Comparison of ENCODE assay signal across 8 mouse cellular contexts in genomic region chr15:77920511-77921462, GRCm38 (mm10). TPM values are rescaled to one million over a fixed set of nuclear protein-coding genes. Genes with fewer than 3 reads are reported as not detected.
A peak's percentile ranks its signal among the peaks of the same experiment; 100 is the strongest.
DNase-seq lines count a peak whose midpoint lies in the region; ATAC-seq and TF ChIP-seq lines count a peak whose summit lies in the region.

No protein-coding gene starts in this region.

- TF ChIP-seq EP300 in ES-Bruce4 (IDR thresholded peaks at IDR 0.05; ENCODE audit: insufficient read depth, low read depth, low read length), result no peak

- TF ChIP-seq POLR2A in ES-Bruce4 (IDR thresholded peaks at IDR 0.05; ENCODE audit: insufficient read depth, low read length), result no peak

- no peak overlapping the region for H3K9ac ChIP-seq in hindbrain, embryonic 11.5 days (ENCODE audit: low read depth, low read length)
- no peak overlapping the region for H3K9ac ChIP-seq in hindbrain, embryonic 12.5 days
- H3K9ac ChIP-seq in ES-Bruce4 (ENCODE audit: low read depth, poor library complexity, severe bottlenecking), result no peak overlapping the region

- DNase-seq in hindbrain, embryonic 11.5 days (ENCODE audit: low spot score), result peak; percentile 40
- peak; percentile 47 for DNase-seq in 3134 (ENCODE audit: extremely low read depth, insufficient read length, low spot score)
- DNase-seq in kidney, adult 9 months, result peak; percentile 55
- DNase-seq in cerebellum, adult 11 months, result no peak
- no peak for DNase-seq in yolk sac, embryonic 10.5 days (ENCODE audit: low spot score)

- no peaks in the 10 kb centered on the region for H3K4me1 ChIP-seq in hindbrain, embryonic 11.5 days (replicated peaks; ENCODE audit: control insufficient read depth, insufficient read depth, low read length)
- H3K4me1 ChIP-seq in hindbrain, embryonic 12.5 days, result no peaks in the 10 kb centered on the region
- no peaks in the 10 kb centered on the region for H3K4me1 ChIP-seq in ES-Bruce4 (ENCODE audit: control insufficient read depth, insufficient read depth, low read length)

- no peaks in the 10 kb centered on the region for H3K9me3 ChIP-seq in hindbrain, embryonic 11.5 days (ENCODE audit: control insufficient read depth, low read length)
- no peaks in the 10 kb centered on the region for H3K9me3 ChIP-seq in hindbrain, embryonic 12.5 days (replicated peaks)
- no peaks in the 10 kb centered on the region for H3K9me3 ChIP-seq in ES-Bruce4 (replicated peaks; ENCODE audit: control insufficient read depth, insufficient read depth, low read length, poor library complexity, severe bottlenecking)

- TF ChIP-seq CTCF in ES-Bruce4 (IDR thresholded peaks at IDR 0.05; ENCODE audit: low read depth, low read length), result peak; percentile 19

- H3K4me2 ChIP-seq in hindbrain, embryonic 11.5 days (replicated peaks; ENCODE audit: low read depth, low read length), result no peak overlapping the region
- H3K4me2 ChIP-seq in hindbrain, embryonic 12.5 days (replicated peaks), result no peak overlapping the region

- no peak overlapping the region for H3K4me3 ChIP-seq in hindbrain, embryonic 11.5 days (ENCODE audit: low read depth, low read length)
- no peak overlapping the region for H3K4me3 ChIP-seq in hindbrain, embryonic 12.5 days
- no peak overlapping the region for H3K4me3 ChIP-seq in ES-Bruce4 (ENCODE audit: low read depth, low read length)

- peaks cover 17% of the 10 kb centered on the region for H3K36me3 ChIP-seq in hindbrain, embryonic 11.5 days (ENCODE audit: control insufficient read depth, insufficient read depth, low read length)
- peaks cover 75% of the 10 kb centered on the region for H3K36me3 ChIP-seq in hindbrain, embryonic 12.5 days
- H3K36me3 ChIP-seq in ES-Bruce4 (ENCODE audit: control insufficient read depth, insufficient read depth, low read length, poor library complexity, severe bottlenecking), result peaks cover 38% of the 10 kb centered on the region

- no peak overlapping the region for H3K27ac ChIP-seq in hindbrain, embryonic 11.5 days (ENCODE audit: low read depth, low read length)
- no peak overlapping the region for H3K27ac ChIP-seq in hindbrain, embryonic 12.5 days
- no peak overlapping the region for H3K27ac ChIP-seq in ES-Bruce4 (ENCODE audit: insufficient read depth, low read length)

- no peak for ATAC-seq in hindbrain, embryonic 11.5 days (ENCODE audit: low FRiP score)
- no peak for ATAC-seq in hindbrain, embryonic 12.5 days (ENCODE audit: low FRiP score)
- ATAC-seq in granulocyte monocyte progenitor cell, adult 5-6 weeks (replicated peaks; ENCODE audit: poor library complexity, severe bottlenecking), result no peak

- H3K27me3 ChIP-seq in hindbrain, embryonic 11.5 days (ENCODE audit: control insufficient read depth, insufficient read depth, low read length), result no peaks in the 10 kb centered on the region
- no peaks in the 10 kb centered on the region for H3K27me3 ChIP-seq in hindbrain, embryonic 12.5 days
- H3K27me3 ChIP-seq in ES-Bruce4 (ENCODE audit: control insufficient read depth, insufficient read depth, low read length, poor library complexity, severe bottlenecking), result no peaks in the 10 kb centered on the region

- 82% methylated on average over 10 of the region's 10 CpGs for WGBS in hindbrain, embryonic 11.5 days
- 79% methylated on average over 10 of the region's 10 CpGs for WGBS in hindbrain, embryonic 12.5 days

RNA-seq across cellular contexts. Expression of gene Txn2, which starts 8.0 kb away (rescaled TPM):
- 251 and 253 TPM in 2 replicates for polyA plus RNA-seq in hindbrain, embryonic 11.5 days (2014; fragmentation: Nextera tagmentation; extraction: Ambion mirVana)
- 191 and 206 TPM in 2 replicates for polyA plus RNA-seq in hindbrain, embryonic 12.5 days (2016; fragmentation: Nextera tagmentation; extraction: Ambion mirVana)
- 167 and 174 TPM in 2 replicates for polyA plus RNA-seq in ES-Bruce4 (2011; ENCODE audit: insufficient read depth, insufficient read length, low read depth, missing spikeins)
- total RNA-seq in granulocyte monocyte progenitor cell, adult 5-6 weeks (2014; fragmentation: Nextera tagmentation), result 214 and 226 TPM in 2 replicates
- 65.7 and 89.0 TPM in 2 replicates for total RNA-seq in granulocyte monocyte progenitor cell, adult 5-6 weeks (2017)

RNA-seq across cellular contexts. Expression of gene Foxred2, which starts 35.7 kb away (rescaled TPM):
- 4.4 and 4.6 TPM in 2 replicates for polyA plus RNA-seq in hindbrain, embryonic 11.5 days (2014; fragmentation: Nextera tagmentation; extraction: Ambion mirVana)
- 4.9 and 5.6 TPM in 2 replicates for polyA plus RNA-seq in hindbrain, embryonic 12.5 days (2016; fragmentation: Nextera tagmentation; extraction: Ambion mirVana)
- 10.1 and 10.9 TPM in 2 replicates for polyA plus RNA-seq in ES-Bruce4 (2011; ENCODE audit: insufficient read depth, insufficient read length, low read depth, missing spikeins)
- 10.1 and 18.2 TPM in 2 replicates for total RNA-seq in granulocyte monocyte progenitor cell, adult 5-6 weeks (2014; fragmentation: Nextera tagmentation)
- total RNA-seq in granulocyte monocyte progenitor cell, adult 5-6 weeks (2017), result 16.0 and 18.5 TPM in 2 replicates

RNA-seq across cellular contexts. Expression of gene Eif3d, which starts 49.8 kb away (rescaled TPM):
- 246 and 250 TPM in 2 replicates for polyA plus RNA-seq in hindbrain, embryonic 11.5 days (2014; fragmentation: Nextera tagmentation; extraction: Ambion mirVana)
- polyA plus RNA-seq in hindbrain, embryonic 12.5 days (2016; fragmentation: Nextera tagmentation; extraction: Ambion mirVana), result 194 and 202 TPM in 2 replicates
- polyA plus RNA-seq in ES-Bruce4 (2011; ENCODE audit: insufficient read depth, insufficient read length, low read depth, missing spikeins), result 357 and 409 TPM in 2 replicates
- 190 and 212 TPM in 2 replicates for total RNA-seq in granulocyte monocyte progenitor cell, adult 5-6 weeks (2014; fragmentation: Nextera tagmentation)
- 219 and 227 TPM in 2 replicates for total RNA-seq in granulocyte monocyte progenitor cell, adult 5-6 weeks (2017)

Comparison
In these comparisons a context has a peak if more than half of its experiments do, and no peak if none do; other contexts are left out.
1. DNase-seq: peak in hindbrain, embryonic 11.5 days (single experiment), 3134 (single experiment) and kidney, adult 9 months (single experiment); none in cerebellum, adult 11 months (single experiment) and yolk sac, embryonic 10.5 days (single experiment).